Mouse (Mus musculus) brain, embryonic 14.5 days (tissue): Measurements from ENCODE around the gene Pgap3.

ENCODE experiments used
- CTCF ChIP-seq: fragments of 200-500 bp; IDR thresholded peaks from 2 replicates; pipeline ENCODE4 v1.5.1; 2012; ENCODE audit warnings: inconsistent platforms, mild to moderate bottlenecking, moderate library complexity, borderline replicate concordance; ENCODE audit not compliant: insufficient read depth, insufficient read length; ENCODE audit errors: extremely low read depth
- POLR2A ChIP-seq: fragments of 200-500 bp; IDR thresholded peaks from 2 replicates; pipeline ENCODE4 v1.6.1; 2012; ENCODE audit warnings: mild to moderate bottlenecking, inconsistent platforms, borderline replicate concordance; ENCODE audit not compliant: poor library complexity, insufficient read depth, insufficient read length, severe bottlenecking; ENCODE audit errors: extremely low read depth

DNA sequence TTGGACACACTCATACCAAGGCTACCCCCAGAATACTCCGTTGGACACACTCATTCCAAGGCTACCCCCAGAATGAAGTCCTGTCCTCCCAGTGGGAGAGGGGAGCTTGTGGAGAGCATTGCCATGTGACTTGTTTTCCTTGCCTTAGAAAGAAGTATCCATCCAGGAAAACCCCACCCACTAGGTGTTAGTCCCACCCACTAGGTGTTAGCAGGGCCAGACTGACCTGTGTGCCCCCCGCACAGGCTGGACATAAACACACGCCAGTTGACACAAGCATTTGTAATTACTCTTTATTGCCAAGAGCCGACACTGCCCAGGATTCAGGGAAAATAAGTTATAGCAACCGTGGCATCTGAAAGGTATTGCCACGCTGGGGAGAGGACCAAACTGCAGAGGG, 37.2 kb upstream of the Pgap3 start:
- TF ChIP-seq CTCF: no peak
- TF ChIP-seq POLR2A: no peak
